Mouse (Mus musculus) heart, embryonic 10.5 days (tissue): ENCODE measurements around the gene Prss16. TPM values are rescaled to one million over a fixed set of nuclear protein-coding genes. Genes with fewer than 3 reads are reported as not detected.

Source experiments
- DNase-seq: peaks from one replicate; pipeline ENCODE4 v3.0.0-alpha.2; 2017; ENCODE audit warnings: low spot score
- H3K27ac ChIP-seq: fragments of 300-500 bp; sonication (generic); 2 replicates; pipeline ENCODE4 v1.5.1; 2016; ENCODE audit warnings: mild to moderate bottlenecking
- H3K27me3 ChIP-seq: fragments of 300-500 bp; sonication (generic); 2 replicates; pipeline ENCODE4 v1.6.1; 2016; ENCODE audit warnings: mild to moderate bottlenecking; ENCODE audit not compliant: poor library complexity, insufficient read depth, severe bottlenecking
- H3K36me3 ChIP-seq: fragments of 300-500 bp; sonication (generic); 2 replicates; pipeline ENCODE4 v1.6.1; 2016; ENCODE audit warnings: mild to moderate bottlenecking, moderate library complexity
- H3K4me1 ChIP-seq: fragments of 300-500 bp; sonication (generic); 2 replicates; pipeline ENCODE4 v1.6.1; 2016; ENCODE audit warnings: mild to moderate bottlenecking
- H3K4me3 ChIP-seq: fragments of 300-500 bp; sonication (generic); 2 replicates; pipeline ENCODE4 v1.5.1; 2016; ENCODE audit warnings: mild to moderate bottlenecking, moderate library complexity
- H3K9me3 ChIP-seq: fragments of 300-500 bp; sonication (generic); 2 replicates; pipeline ENCODE4 v1.6.1; 2016; ENCODE audit warnings: mild to moderate bottlenecking, moderate library complexity
- WGBS: fragments of 180-500 bp; shearing (Covaris S2); methylation state at CpG from one replicate; pipeline ENCODE4 v1.1.7; 2016; 5-methylcytosine and 5-hydroxymethylcytosine counted together
- polyA plus RNA-seq: library from polyadenylated mRNA; unstranded; fragments of >200 nt; fragmentation: Nextera tagmentation; extraction: Ambion mirVana; gene quantifications from 2 replicates; pipeline ENCODE4 v1.2.1, GENCODE M21; 2016

Prss16 gene
- polyA plus RNA-seq, 1 experiment from 2014 or later: 0.33 TPM

DNA sequence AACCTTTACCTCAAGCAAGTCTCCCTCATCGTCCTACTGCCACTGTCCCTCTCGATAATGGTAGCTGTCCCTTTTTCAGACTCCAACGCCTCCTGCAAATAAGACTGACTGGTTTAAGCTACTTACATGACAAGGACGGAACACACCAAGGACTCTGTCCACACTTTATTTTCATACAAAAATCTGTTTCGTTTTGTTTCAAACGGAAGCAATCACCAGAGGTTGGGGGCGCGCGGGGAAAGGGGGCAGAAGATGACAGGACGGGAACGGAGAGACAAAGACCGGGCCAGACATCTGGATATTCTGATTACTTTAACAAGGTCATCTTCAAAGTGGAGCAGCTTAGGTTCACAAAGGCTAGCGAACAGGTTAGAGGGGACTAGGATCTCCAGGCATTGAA, 4.2 kb upstream of the Prss16 start:
- 22% methylated on average over 13 of the region's 13 CpGs for WGBS
- Histone ChIP-seq H3K4me3 (peak overlapping the region; percentile 49), H3K4me1 (peaks cover 9% of the 10 kb centered on the region), H3K27ac (no peak overlapping the region), H3K9me3 (no peaks in the 10 kb centered on the region), H3K36me3 (no peaks in the 10 kb centered on the region), H3K27me3 (peaks cover 64% of the 10 kb centered on the region)
- no peak for DNase-seq

DNA sequence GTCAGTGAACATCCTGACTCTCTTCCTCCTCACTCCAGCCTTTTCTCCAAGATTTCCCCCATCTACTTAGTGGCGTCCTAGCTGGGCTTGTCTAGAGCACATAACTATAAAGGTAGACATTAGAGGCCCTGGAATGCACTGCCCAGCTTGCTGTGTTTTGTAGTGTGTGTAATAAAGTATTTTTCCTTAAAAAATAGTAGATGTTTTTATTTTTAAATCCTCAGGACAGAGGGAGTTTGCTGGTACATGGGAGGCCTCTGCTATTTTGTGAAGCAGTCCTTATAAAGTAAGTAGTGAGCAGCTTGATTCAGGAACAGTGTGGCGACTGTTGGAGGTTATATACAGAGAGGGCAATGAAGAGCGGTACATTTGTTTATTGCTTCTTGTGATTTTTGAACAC, 835 bp downstream of the Prss16 start:
- peaks cover 96% of the 10 kb centered on the region for H3K27me3 ChIP-seq
- H3K9me3 ChIP-seq: no peaks in the 10 kb centered on the region
- peaks cover 18% of the 10 kb centered on the region for H3K4me1 ChIP-seq
- DNase-seq: no peak
- H3K27ac ChIP-seq: no peak overlapping the region
- H3K4me3 ChIP-seq: no peak overlapping the region
- 75% methylated on average over 3 of the region's 3 CpGs for WGBS
- no peaks in the 10 kb centered on the region for H3K36me3 ChIP-seq

DNA sequence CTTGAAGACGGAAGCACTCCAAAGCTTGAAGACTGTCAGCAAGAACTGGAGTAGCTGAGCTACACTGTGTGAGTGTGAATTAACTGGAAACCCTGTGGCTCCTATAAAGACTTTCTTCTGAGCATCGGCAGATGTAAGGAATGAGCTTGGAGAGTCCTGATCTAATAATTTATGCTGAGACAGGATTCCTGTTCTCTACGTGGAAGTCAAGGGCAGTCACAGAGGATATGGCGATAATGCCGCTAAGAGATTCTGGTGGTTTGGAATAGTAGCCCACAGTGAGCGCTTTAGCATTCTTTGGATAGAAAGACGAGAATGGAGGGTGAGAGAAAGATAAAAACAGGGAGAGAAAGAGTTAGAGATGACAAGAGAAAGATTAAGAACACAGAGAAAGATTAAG, 1.7 kb downstream of the Prss16 start:
- Histone ChIP-seq H3K4me3 (no peak overlapping the region), H3K4me1 (peaks cover 18% of the 10 kb centered on the region), H3K27ac (no peak overlapping the region), H3K27me3 (peaks cover 97% of the 10 kb centered on the region), H3K9me3 (no peaks in the 10 kb centered on the region), H3K36me3 (no peaks in the 10 kb centered on the region)
- no peak for DNase-seq
- 57% methylated on average over 7 of the region's 7 CpGs for WGBS

DNA sequence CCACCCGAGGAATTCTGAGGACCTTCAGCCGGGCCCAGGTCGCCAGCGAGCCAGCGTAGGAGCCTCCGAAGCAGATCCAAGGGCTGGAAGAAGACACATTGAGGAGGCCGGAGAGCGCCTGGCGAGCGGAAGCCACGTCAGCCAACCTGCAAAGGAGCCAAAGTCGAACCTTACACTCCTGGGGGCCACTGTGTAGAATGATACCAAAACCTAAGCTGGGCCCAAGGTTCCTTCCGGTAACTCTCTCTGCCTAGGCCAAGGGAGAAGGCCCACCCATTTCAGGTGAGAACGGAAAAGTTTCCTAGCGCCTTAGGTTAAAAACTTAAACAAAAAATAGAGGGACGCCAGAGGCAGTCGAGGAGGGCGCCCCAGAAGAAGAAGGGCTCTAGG, 2.4 kb downstream of the Prss16 start:
- Histone ChIP-seq H3K27me3 (peaks cover 98% of the 10 kb centered on the region), H3K4me1 (peaks cover 18% of the 10 kb centered on the region), H3K27ac (no peak overlapping the region), H3K4me3 (peak overlapping the region; percentile 69), H3K36me3 (no peaks in the 10 kb centered on the region), H3K9me3 (no peaks in the 10 kb centered on the region)
- 2% methylated on average over 18 of the region's 18 CpGs for WGBS
- DNase-seq: no peak

DNA sequence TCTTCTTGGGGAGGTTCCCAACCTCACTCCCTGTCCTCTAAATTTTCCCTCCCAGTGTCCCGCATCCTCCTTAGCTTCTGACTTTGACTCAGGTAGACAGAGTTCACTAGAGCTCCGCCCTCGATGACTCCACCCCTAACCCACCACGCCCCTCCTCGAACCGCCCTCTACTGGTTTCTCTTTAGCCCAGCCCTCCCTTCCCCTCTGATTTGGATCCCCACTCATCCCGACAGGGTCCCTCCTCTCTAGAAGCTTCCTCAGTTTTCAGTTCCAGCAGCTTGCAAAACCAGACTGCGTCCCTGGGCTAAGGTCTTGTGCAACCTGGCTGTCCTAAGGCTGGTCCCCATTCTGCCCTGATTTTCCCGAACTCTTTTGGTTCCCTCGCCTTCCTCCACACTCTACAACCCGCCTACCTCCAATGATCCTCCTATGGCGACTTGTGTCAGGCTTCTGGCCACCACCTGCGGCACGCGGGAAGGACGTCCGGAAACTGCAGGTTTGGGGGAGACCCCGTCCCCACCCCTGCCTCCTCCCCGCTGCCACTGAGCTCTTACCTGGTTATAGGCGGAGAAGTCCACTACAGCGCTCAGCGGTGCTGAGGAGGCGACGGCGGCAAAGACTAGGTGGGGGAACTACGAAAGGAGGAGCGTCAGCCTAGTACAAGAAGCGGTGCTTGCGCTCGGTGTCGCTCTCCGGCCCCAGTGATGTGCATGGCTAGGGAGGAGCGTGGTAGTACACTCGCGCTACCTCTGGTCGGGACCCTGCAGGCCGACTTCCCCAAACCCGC, 3.0 kb downstream of the Prss16 start:
- under 1% methylated on average over 38 of the region's 38 CpGs for WGBS

DNA sequence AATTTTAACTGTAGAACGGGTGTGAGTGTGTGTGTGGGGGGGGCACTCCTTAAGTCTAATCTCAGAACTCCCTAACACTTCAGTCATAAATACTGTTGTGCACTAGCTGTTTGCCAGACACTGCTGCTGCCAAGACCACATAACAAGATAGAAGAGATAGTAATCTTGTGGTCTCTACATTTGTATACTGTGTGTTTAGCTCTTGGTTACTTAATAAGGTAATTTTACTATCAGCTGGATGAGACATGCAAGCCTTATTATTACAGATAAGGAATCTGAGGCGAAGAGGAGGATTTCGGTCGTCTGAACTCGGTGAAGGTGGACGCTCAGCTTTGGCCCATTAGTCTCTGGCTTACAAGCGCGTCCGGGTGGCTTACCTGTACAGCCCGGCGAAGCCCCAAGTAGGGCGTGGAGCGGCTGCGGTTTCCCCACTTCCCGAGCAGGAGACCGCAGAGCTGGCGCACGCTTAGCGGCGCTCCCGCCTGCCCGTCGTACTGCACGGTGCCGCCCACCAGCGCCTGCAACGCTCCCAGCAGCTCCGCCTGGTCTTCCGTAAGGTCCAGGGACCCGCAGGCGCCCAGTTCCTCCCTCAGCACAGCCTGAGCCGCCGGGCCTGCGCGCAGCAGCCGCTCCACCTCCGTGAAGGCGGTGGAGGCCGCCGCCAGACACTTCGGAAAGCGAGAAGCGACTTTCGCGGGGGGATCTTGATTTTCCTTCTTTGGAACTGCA, 3.8 kb downstream of the Prss16 start:
- no peak for DNase-seq
- H3K4me1 ChIP-seq: peaks cover 18% of the 10 kb centered on the region

More for the DNA sequence above, 3.0 kb downstream of the Prss16 start:
- no peak for DNase-seq
- Histone ChIP-seq H3K4me1 (peaks cover 18% of the 10 kb centered on the region), H3K27ac (peak overlapping the region; percentile 36; the same call in 1 of the 2 replicates), H3K36me3 (no peaks in the 10 kb centered on the region), H3K4me3 (peak overlapping the region; percentile 69), H3K9me3 (no peaks in the 10 kb centered on the region), H3K27me3 (peaks cover 99% of the 10 kb centered on the region)

DNA sequence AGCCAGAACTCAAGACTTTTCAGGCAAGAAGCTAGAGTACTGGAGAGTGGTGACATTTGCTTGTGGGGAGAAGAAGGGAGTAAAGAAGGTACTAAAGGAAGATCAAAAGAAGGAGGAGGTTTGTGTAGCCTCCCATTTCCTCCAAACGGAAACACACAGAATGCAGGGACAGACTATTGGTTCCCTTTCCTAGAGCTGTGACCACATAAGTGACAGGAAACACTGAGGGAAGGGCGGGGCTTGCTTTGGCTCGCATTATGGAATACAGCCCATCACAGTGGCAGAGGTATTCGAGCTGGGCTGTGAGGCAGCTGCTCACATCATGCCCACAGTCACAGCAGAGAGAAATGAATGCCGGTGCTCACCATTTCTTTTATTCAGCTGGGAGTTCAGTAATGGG, 7.7 kb downstream of the Prss16 start:
- WGBS: 27% methylated on average over 5 of the region's 5 CpGs
- H3K27me3 ChIP-seq: peaks cover 100% of the 10 kb centered on the region
- H3K27ac ChIP-seq: no peak overlapping the region
- 0 out of 2 replicates have a peak overlapping the region, but pooled peaks have one; percentile 5 for H3K4me3 ChIP-seq
- H3K4me1 ChIP-seq: peaks cover 18% of the 10 kb centered on the region
- DNase-seq: no peak
- no peaks in the 10 kb centered on the region for H3K36me3 ChIP-seq
- no peaks in the 10 kb centered on the region for H3K9me3 ChIP-seq

More for the DNA sequence above, 3.8 kb downstream of the Prss16 start:
- Histone ChIP-seq H3K27ac (0 out of 2 replicates have a peak overlapping the region, but pooled peaks have one; percentile 22), H3K9me3 (no peaks in the 10 kb centered on the region), H3K36me3 (no peaks in the 10 kb centered on the region), H3K4me3 (peak overlapping the region; percentile 69), H3K27me3 (peaks cover 100% of the 10 kb centered on the region)
- WGBS: under 1% methylated on average over 45 of the region's 45 CpGs

DNA sequence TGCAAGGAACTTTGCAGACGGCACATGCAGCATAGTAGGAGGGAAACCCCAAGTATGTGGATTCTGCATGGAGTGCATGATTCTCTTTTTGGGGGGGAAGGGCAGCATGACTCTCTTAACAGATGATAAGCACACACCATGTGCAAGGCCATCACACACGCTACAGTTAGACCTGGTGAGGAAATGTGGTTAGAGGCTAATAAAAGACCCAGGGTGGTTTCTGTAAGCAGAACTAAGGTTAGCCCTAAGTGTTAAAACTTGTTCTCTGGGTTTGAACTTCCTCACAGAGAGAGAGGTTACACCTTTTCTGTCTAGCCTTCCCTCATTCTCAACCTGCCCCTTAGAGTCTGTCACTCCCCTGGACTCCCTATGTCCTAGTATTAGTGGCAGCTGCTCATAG, 8.2 kb downstream of the Prss16 start:
- H3K4me1 ChIP-seq: peaks cover 16% of the 10 kb centered on the region
- H3K4me3 ChIP-seq: no peak overlapping the region
- WGBS: 55% methylated on average over 2 of the region's 2 CpGs
- DNase-seq: no peak
- H3K27ac ChIP-seq: no peak overlapping the region
- no peaks in the 10 kb centered on the region for H3K9me3 ChIP-seq
- H3K36me3 ChIP-seq: no peaks in the 10 kb centered on the region
- H3K27me3 ChIP-seq: peaks cover 98% of the 10 kb centered on the region

DNA sequence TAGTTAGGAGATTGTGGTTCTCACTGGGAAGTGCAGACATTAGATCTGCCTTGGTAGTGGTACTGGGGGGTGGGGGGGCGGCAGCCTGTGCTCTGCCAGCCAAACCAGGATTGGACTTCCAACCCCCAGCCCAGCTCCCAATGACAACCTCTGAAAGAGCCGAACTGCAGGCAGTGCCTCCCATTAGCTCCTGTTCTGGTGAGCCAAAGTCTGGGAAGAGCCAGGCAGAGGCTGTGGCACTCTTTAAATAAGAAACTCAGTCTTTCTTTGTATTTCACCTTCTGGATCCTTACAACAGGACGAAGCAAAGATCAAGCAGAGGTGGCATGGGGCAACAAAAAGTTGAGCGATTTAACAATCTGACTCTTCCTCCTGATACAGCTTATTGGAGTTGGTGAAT, 10.4 kb downstream of the Prss16 start:
- no peak for DNase-seq
- 40% methylated on average over 4 of the region's 4 CpGs for WGBS
- no peak overlapping the region for H3K4me3 ChIP-seq
- H3K9me3 ChIP-seq: no peaks in the 10 kb centered on the region
- no peak overlapping the region for H3K27ac ChIP-seq
- H3K27me3 ChIP-seq: peaks cover 76% of the 10 kb centered on the region
- peaks cover 13% of the 10 kb centered on the region; the same call in 1 of the 2 replicates for H3K4me1 ChIP-seq
- no peaks in the 10 kb centered on the region for H3K36me3 ChIP-seq

DNA sequence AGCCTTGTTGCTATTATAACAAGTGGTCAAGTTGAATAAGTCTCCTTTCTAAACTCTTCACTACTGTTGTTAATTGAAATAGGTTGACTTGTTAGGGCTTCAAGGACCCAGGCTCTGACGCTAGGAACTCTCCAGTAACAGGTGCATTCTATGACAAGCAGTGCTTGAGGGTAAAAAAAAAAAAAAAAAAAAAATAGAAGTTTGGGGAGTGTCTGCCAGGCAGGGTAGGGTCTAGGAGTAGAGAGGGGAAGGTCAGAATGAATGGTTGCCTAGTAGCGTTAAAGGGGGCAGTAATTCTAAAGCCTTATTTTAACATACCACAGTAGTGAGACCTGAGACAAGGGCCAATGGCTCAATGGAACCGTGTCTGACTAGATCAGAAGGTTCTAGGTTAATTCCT, 11.1 kb downstream of the Prss16 start:
- DNase-seq: no peak
- no peaks in the 10 kb centered on the region for H3K36me3 ChIP-seq
- peaks cover 13% of the 10 kb centered on the region; the same call in 1 of the 2 replicates for H3K4me1 ChIP-seq
- no peak overlapping the region for H3K27ac ChIP-seq
- 32% methylated on average over 3 of the region's 3 CpGs for WGBS
- H3K27me3 ChIP-seq: peaks cover 69% of the 10 kb centered on the region
- no peak overlapping the region for H3K4me3 ChIP-seq
- no peaks in the 10 kb centered on the region for H3K9me3 ChIP-seq

DNA sequence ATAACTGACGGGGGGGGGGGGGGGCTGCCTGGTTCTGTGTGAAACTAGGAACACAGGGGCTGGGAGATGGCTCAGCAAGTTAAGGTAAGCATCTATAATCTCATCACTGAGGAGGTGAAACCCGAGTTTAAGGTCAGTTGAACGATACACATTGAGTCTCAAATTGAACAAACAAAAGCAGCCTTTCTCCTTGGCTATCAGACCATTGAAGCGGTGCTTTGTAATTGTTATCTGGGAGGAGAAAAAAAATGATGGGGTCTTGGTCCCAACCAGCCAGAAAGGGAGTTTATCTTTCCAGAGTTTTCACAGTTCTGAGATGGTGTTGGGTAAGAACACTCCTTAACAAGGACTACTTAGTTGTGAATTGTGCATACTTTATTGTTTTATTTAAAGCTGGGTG, 11.7 kb downstream of the Prss16 start:
- Histone ChIP-seq H3K27ac (no peak overlapping the region), H3K36me3 (no peaks in the 10 kb centered on the region), H3K4me1 (peaks cover 13% of the 10 kb centered on the region; the same call in 1 of the 2 replicates), H3K27me3 (peaks cover 63% of the 10 kb centered on the region), H3K4me3 (peak overlapping the region; percentile 65), H3K9me3 (no peaks in the 10 kb centered on the region)
- peak; percentile 61 for DNase-seq
- 16% methylated on average over 4 of the region's 4 CpGs for WGBS

DNA sequence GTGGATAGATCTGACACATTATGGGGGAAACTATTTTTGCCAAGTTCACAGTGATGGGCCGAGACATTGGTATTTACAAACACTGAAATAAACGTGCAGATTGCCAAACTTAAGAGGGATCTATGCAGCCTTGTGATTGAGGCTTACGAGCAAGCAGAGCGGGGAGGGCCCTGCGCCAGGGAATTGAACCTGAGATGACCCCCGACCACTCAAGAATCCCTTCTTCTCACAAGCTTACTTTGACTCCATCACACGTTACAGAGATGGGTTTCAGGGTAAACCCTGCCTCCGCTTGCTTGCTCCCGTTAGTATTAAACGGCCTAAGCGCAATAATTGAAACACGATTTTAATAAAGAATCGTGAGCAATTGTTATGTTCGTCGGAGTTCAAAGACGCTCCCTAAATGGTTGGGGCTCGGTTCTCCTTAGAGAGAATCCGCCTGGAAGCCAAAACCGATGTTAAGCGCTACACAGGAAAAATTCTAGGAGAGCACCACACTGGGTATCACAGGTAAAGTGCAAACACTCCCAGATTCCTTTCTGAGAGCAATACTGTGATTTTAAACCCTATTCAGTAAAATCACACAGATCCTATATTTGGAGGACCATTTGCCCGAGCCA, 12.2 kb downstream of the Prss16 start:
- Histone ChIP-seq H3K27me3 (peaks cover 58% of the 10 kb centered on the region), H3K4me1 (peaks cover 13% of the 10 kb centered on the region; the same call in 1 of the 2 replicates), H3K4me3 (peak overlapping the region; percentile 65), H3K27ac (no peak overlapping the region), H3K9me3 (no peaks in the 10 kb centered on the region), H3K36me3 (no peaks in the 10 kb centered on the region)
- DNase-seq: peak; percentile 72
- 2% methylated on average over 21 of the region's 21 CpGs for WGBS

DNA sequence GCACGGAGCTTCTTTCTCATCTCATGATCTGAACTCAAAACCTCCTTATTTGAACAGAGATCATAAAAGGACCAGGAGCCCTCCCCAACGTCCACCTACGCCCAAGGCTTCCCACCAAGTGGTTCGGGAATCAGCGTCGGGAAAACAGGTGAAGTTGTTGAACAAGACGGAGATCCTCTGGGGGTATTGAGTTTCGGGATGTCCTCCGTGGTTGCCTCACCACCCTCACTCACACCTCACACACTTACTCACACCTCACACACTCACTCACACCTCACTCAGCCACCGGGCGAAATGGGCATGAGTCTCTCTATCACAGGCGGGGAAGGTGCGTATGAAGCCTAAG, 12.7 kb downstream of the Prss16 start:
- Histone ChIP-seq H3K27ac (no peak overlapping the region), H3K36me3 (no peaks in the 10 kb centered on the region), H3K27me3 (peaks cover 53% of the 10 kb centered on the region), H3K4me3 (peak overlapping the region; percentile 65), H3K4me1 (peaks cover 13% of the 10 kb centered on the region; the same call in 1 of the 2 replicates), H3K9me3 (no peaks in the 10 kb centered on the region)
- WGBS: under 1% methylated on average over 13 of the region's 13 CpGs
- no peak for DNase-seq
